Mouse (Mus musculus): Measurements from ENCODE around the gene Ncr1. TPM values are rescaled to one million over a fixed set of nuclear protein-coding genes. Genes with fewer than 3 reads are reported as not detected.

Ncr1 gene
- polyA plus RNA-seq, 1 experiment from 2014 or later = not detected

Small RNA genes lying within 50 kb of the gene (microRNA-seq; reads per million reads assigned to microRNA genes)
- gene Gm24752 (not detected), gene Gm25349 (not detected)

Other genes with a start within 250 kb of the Ncr1 start
- gene Ttyh1, start 218.3 kb upstream of the Ncr1 start, polyA plus RNA-seq (2015; fragmentation: Nextera tagmentation; extraction: Ambion mirVana) = 204 and 239 TPM in 2 replicates
- 57.4 and 75.4 TPM in 2 replicates for gene Leng8, start 200.7 kb upstream of the Ncr1 start, polyA plus RNA-seq (2015; fragmentation: Nextera tagmentation; extraction: Ambion mirVana)
- gene Leng9, start 187.3 kb upstream of the Ncr1 start, polyA plus RNA-seq (2015; fragmentation: Nextera tagmentation; extraction: Ambion mirVana) = 6.0 and 6.8 TPM in 2 replicates
- 8.5 and 9.7 TPM in 2 replicates for gene Cdc42ep5, start 172.9 kb upstream of the Ncr1 start, polyA plus RNA-seq (2015; fragmentation: Nextera tagmentation; extraction: Ambion mirVana)
- 0.10 and 0.11 TPM in 2 replicates for gene Lilra5, start 100.0 kb upstream of the Ncr1 start, polyA plus RNA-seq (2015; fragmentation: Nextera tagmentation; extraction: Ambion mirVana)
- gene Gp6, start 60.0 kb downstream of the Ncr1 start, polyA plus RNA-seq (2015; fragmentation: Nextera tagmentation; extraction: Ambion mirVana) = 0.04 and 0.05 TPM in 2 replicates
- gene Rdh13, start 107.9 kb downstream of the Ncr1 start, polyA plus RNA-seq (2015; fragmentation: Nextera tagmentation; extraction: Ambion mirVana) = 43.3 and 43.5 TPM in 2 replicates
- gene Eps8l1, start 123.0 kb downstream of the Ncr1 start, polyA plus RNA-seq (2015; fragmentation: Nextera tagmentation; extraction: Ambion mirVana) = 16.3 and 16.5 TPM in 2 replicates
- 18.3 and 38.5 TPM in 2 replicates for gene Ppp1r12c, start 164.0 kb downstream of the Ncr1 start, polyA plus RNA-seq (2015; fragmentation: Nextera tagmentation; extraction: Ambion mirVana)
- 3.7 and 15.9 TPM in 2 replicates for gene Tnnt1, start 178.7 kb downstream of the Ncr1 start, polyA plus RNA-seq (2015; fragmentation: Nextera tagmentation; extraction: Ambion mirVana)
- gene Tnni3, start 186.5 kb downstream of the Ncr1 start, polyA plus RNA-seq (2015; fragmentation: Nextera tagmentation; extraction: Ambion mirVana) = 1.7 and 2.0 TPM in 2 replicates
- gene Dnaaf3, start 194.7 kb downstream of the Ncr1 start, polyA plus RNA-seq (2015; fragmentation: Nextera tagmentation; extraction: Ambion mirVana) = 2.8 TPM in 2 replicates
- gene Syt5, start 209.8 kb downstream of the Ncr1 start, polyA plus RNA-seq (2015; fragmentation: Nextera tagmentation; extraction: Ambion mirVana) = 119 and 124 TPM in 2 replicates

Data from hindbrain, embryonic 16.5 days (tissue).